Mouse (Mus musculus) testis, adult 2 months (tissue): ENCODE data around the gene Vwa5b1.

ENCODE experiments used
- CTCF ChIP-seq: fragments of 200-500 bp; IDR thresholded peaks from 2 replicates; pipeline ENCODE4 v1.5.1; 2012; ENCODE audit warnings: low read depth, mild to moderate bottlenecking, inconsistent platforms, low read length, moderate library complexity; ENCODE audit not compliant: control insufficient read depth, insufficient read depth, insufficient replicate concordance
- POLR2A ChIP-seq: fragments of 200-500 bp; IDR thresholded peaks from 2 replicates; pipeline ENCODE4 v1.6.1; 2012; ENCODE audit warnings: low read depth, mild to moderate bottlenecking, inconsistent platforms, low read length, moderate library complexity; ENCODE audit not compliant: control insufficient read depth

DNA sequence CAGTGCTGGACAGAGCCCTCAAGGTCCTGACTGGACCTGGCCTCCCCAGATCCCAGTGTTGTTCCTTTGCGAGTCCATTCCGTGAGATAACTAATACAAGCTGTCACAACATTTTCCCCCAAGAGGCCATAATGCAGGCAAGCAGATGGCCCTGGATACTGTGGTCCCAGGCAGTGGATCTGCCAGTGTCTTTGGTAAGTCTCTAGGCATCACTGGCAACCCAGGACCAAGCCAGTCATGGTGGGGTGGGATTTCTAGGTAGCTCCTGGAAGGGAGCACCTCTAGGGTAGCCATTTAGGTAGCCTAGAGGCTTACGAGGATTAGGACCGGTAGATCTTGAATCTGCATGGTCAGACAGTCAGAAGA is 445 bp upstream of the Vwa5b1 start:
- TF ChIP-seq CTCF = no peak
- TF ChIP-seq POLR2A = no peak
